Mouse (Mus musculus) ES-Bruce4 (cell line): ENCODE measurements around the gene Kcnj9.

Experiments used
- CTCF ChIP-seq: IDR thresholded peaks from one replicate; pipeline ENCODE4 v1.8.1; 2011; ENCODE audit warnings: low read depth, low read length
- EP300 ChIP-seq: IDR thresholded peaks from 2 replicates; pipeline ENCODE4 v1.6.1; 2011; ENCODE audit warnings: low read depth, low read length; ENCODE audit not compliant: insufficient read depth
- POLR2A ChIP-seq: IDR thresholded peaks from one replicate; pipeline ENCODE4 v1.8.1; 2011; ENCODE audit warnings: low read length; ENCODE audit not compliant: insufficient read depth

- no peak for TF ChIP-seq CTCF
- no peak for TF ChIP-seq EP300
- no peak for TF ChIP-seq POLR2A
These were observed at the start of gene Kcnj9 for GRCm38 (mm10) chr1:172329131-172329530.
